Mouse (Mus musculus) G1E (cell line): ENCODE measurements around the gene Tet2. TPM values are rescaled to one million over a fixed set of nuclear protein-coding genes. Genes with fewer than 3 reads are reported as not detected.

Experiments
- ATAC-seq: 2 replicates; pipeline ENCODE4 v1.8.0; 2016; ENCODE audit warnings: mild to moderate bottlenecking; ENCODE audit not compliant: insufficient number of reproducible peaks, poor library complexity, low FRiP score, severe bottlenecking; ENCODE audit errors: extremely low read depth
- DNase-seq: peaks from one replicate; pipeline ENCODE4 v3.0.0; 2012; ENCODE audit warnings: low spot score
- H3K27me3 ChIP-seq: 2 replicates; pipeline ENCODE4 v1.6.1; 2012; ENCODE audit warnings: mild to moderate bottlenecking, low read length, inconsistent platforms; ENCODE audit not compliant: insufficient read depth
- H3K36me3 ChIP-seq: replicated peaks from 2 replicates; pipeline ENCODE3; 2012; ENCODE audit warnings: mild to moderate bottlenecking, inconsistent platforms
- H3K4me1 ChIP-seq: 2 replicates; pipeline ENCODE4 v1.6.1; 2012; ENCODE audit warnings: low read depth, low read length, inconsistent platforms, mixed read lengths; ENCODE audit not compliant: insufficient read depth
- H3K4me3 ChIP-seq: 2 replicates; pipeline ENCODE4 v1.5.1; 2012; ENCODE audit warnings: low read depth, mild to moderate bottlenecking, inconsistent platforms, low read length, moderate library complexity, mixed read lengths
- H3K9me3 ChIP-seq: replicated peaks from 2 replicates; pipeline ENCODE4 v1.6.1; 2012; ENCODE audit warnings: inconsistent platforms
- CTCF ChIP-seq: IDR thresholded peaks from 2 replicates; pipeline ENCODE4 v1.5.1; 2012; ENCODE audit warnings: low read depth, low read length, inconsistent platforms, mixed read lengths
- GATA1 ChIP-seq: IDR thresholded peaks from 2 replicates; pipeline ENCODE4 v1.6.1; 2012; ENCODE audit warnings: borderline replicate concordance, low read length, inconsistent platforms, mixed read lengths
- GATA2 ChIP-seq: IDR thresholded peaks from 2 replicates; pipeline ENCODE4 v1.6.1; 2012; ENCODE audit warnings: low read depth, low read length, inconsistent platforms, borderline replicate concordance
- POLR2AphosphoS5 ChIP-seq: IDR thresholded peaks from 2 replicates; pipeline ENCODE4 v1.6.1; 2012; ENCODE audit warnings: low read depth, low read length, inconsistent platforms; ENCODE audit not compliant: insufficient replicate concordance
- TAL1 ChIP-seq: conservative IDR thresholded peaks from 2 replicates; pipeline ENCODE4 v1.6.1; 2012; ENCODE audit warnings: low read depth, low read length, inconsistent platforms, mixed read lengths
- polyA plus RNA-seq: library from polyadenylated mRNA; stranded (reverse); fragments of >175 nt; gene quantifications from 2 replicates; pipeline ENCODE4 v1.2.3, GENCODE M21; 2012
- total RNA-seq, 2 experiments: library from RNA; stranded (forward) in 1 of 2; stranded (reverse) in 1 of 2; fragments of 200-1000 nt in 1 of 2; fragments of >200 nt in 1 of 2; fragmentation: Nextera tagmentation in 1 of 2; gene quantifications; 2 replicates each; pipeline ENCODE4 v1.2.3; 2014 to 2017

Gene Tet2
- total and polyA plus RNA-seq, 3 experiments: 14.8 to 144 (median 97.1) TPM

DNA sequence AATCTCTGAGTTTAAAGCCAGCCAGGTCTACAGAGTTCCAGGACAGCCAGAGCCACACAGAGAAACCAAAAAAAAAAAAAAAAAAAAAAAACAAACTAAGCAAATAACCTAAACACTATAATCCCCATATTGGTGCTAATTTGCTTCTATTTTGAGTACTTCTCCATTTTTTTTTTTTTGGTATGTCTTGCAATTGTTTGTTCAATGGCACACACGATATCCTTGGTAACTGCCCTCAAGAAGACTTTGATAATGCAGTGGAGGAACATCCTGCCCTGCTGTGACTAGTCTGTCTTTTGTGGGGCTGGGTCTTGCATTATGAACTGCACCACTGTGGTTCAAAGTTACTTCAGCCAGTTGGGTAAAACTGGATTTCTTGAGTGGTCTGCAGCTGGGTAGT lies 19.4 kb downstream of the Tet2 start:
- Histone ChIP-seq H3K9me3 (no peaks in the 10 kb centered on the region), H3K36me3 (peaks cover 39% of the 10 kb centered on the region), H3K4me3 (no peak overlapping the region), H3K27me3 (no peaks in the 10 kb centered on the region), H3K4me1 (peaks cover 58% of the 10 kb centered on the region)
- ATAC-seq: no peak
- TF ChIP-seq GATA2 (no peak), TAL1 (no peak), CTCF (no peak), GATA1 (no peak)
- no peak for DNase-seq

DNA sequence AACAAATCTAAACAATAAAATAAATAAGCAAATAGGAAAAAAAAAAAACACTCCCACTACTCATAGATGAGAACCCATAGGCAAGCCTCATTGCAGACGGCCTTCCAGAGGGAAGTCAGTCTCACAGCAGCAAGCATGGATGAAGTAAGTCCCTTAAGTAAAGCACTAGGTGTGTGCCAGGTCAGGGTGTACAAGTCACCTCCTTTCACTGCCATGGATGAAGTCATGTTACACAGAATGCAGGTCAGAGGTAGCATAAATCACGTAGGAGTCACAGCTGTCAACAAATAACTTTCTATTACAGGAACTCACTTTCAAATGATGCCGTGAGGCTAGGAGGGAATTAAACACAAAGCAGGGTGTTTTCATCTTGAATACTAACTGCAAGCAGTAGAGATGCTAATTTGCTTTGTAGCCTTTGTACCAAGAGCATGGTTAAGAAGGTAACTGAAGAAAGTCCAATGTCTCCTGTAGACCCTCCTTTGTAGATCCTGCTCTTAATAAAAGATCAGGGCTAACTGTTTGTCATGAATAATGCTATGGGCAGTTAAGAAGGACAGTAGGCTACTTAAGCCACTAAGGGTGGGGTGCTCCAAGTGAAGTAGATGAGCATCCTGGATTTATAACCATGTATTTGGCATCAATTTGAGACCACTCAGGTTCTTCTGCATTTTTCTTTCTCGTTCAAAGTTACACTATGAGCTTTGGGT lies 20.4 kb downstream of the Tet2 start:
- Histone ChIP-seq H3K9me3 (no peaks in the 10 kb centered on the region), H3K36me3 (peaks cover 47% of the 10 kb centered on the region), H3K4me3 (no peak overlapping the region), H3K27me3 (no peaks in the 10 kb centered on the region), H3K4me1 (peaks cover 49% of the 10 kb centered on the region)
- DNase-seq (no peak), ATAC-seq (no peak)
- TF ChIP-seq GATA1 (no peak), GATA2 (no peak), POLR2AphosphoS5 (no peak), TAL1 (no peak), CTCF (no peak)

DNA sequence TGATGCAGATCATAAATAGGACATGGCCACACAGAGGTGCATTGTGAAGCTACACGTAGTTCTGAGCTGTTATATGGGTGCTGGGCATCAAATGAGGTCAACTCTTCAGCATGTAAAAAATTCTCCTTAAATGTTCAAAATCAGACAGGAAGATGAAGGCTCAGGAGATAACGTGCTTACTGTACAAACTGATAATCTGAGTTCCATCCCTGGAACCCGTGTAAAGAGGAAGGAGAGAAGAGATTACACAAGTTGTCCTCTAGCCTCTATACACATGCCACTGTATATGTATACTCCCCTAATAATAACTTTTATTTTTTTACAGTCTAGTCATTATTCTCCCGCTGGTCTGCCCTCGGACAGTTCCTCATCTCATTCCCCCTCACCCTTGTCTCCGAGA lies 21.7 kb downstream of the Tet2 start:
- H3K9me3 ChIP-seq: no peaks in the 10 kb centered on the region
- TF ChIP-seq TAL1 (no peak), GATA2 (no peak), POLR2AphosphoS5 (no peak), CTCF (no peak), GATA1 (no peak)
- ATAC-seq: peak; percentile 90
- H3K4me3 ChIP-seq: no peak overlapping the region
- peaks cover 53% of the 10 kb centered on the region for H3K4me1 ChIP-seq
- H3K36me3 ChIP-seq: peaks cover 55% of the 10 kb centered on the region
- H3K27me3 ChIP-seq: no peaks in the 10 kb centered on the region
- DNase-seq: no peak

DNA sequence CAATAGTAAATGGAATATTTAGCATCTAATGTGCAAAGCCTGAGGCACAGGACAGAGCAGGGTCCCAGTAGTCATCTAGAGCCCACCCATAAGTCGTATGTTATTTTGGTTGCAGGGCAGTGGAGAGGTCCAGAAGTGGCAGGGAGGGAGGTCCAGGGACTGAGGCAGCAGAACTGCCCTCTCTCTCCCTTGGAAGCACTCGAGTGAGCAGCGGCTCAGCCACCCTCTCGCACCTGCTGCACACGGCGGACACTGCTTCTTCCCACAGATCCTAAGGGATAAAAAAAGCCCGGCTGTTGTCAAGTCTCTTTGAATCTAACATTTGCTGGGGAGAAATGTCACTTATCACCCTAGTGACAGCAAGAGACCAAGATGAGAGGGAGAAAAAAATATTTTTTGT lies 22.6 kb downstream of the Tet2 start:
- H3K9me3 ChIP-seq: no peaks in the 10 kb centered on the region
- H3K27me3 ChIP-seq: no peaks in the 10 kb centered on the region
- TF ChIP-seq POLR2AphosphoS5 (no peak), TAL1 (no peak), CTCF (no peak), GATA2 (no peak), GATA1 (no peak)
- H3K4me1 ChIP-seq: peaks cover 49% of the 10 kb centered on the region
- peaks cover 58% of the 10 kb centered on the region for H3K36me3 ChIP-seq
- H3K4me3 ChIP-seq: no peak overlapping the region
- no peak for ATAC-seq
- DNase-seq: no peak

DNA sequence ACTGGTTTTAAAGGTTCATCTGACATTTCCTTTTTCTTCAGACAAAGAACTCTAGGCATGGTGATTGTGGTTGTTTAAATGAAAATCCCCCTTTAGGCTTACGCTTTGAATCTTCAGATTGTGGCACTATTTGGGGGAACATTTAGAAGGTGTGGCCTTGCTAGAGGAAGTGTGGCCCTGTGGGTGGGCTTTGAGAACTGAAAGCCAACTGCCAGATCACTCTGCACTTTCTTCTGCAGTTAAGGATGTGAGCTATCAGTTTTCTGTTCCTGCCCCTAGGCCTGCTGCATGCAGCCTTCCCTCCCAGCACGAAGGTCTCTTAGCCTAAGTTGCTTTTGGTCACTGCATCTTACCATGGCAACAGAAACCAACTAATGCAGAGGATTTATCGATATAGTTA lies 26.1 kb downstream of the Tet2 start:
- peaks cover 26% of the 10 kb centered on the region for H3K4me1 ChIP-seq
- no peaks in the 10 kb centered on the region for H3K9me3 ChIP-seq
- H3K36me3 ChIP-seq: peaks cover 65% of the 10 kb centered on the region
- no peak for ATAC-seq
- H3K27me3 ChIP-seq: no peaks in the 10 kb centered on the region
- DNase-seq: no peak
- no peak overlapping the region for H3K4me3 ChIP-seq
- TF ChIP-seq GATA2 (no peak), CTCF (no peak), POLR2AphosphoS5 (no peak), TAL1 (no peak), GATA1 (no peak)

DNA sequence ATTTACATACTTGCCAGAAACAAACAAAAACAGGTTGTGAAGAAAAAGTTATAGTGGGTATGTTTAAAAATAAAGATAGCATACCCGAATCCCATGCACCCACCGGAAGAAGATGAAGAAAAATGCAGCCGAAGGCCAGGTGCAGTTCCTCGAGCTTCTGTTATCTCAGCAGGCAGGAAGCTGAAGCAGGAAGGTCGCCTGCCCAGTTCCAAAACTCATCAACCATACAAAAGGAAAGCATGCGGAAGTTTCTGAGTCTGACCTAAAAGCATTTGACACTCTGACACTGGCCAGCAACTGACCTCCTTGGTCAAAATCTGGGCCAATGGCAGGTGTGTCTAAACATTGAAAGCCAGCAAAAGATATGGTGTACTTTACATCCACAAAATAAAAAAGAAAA lies 26.8 kb downstream of the Tet2 start:
- Histone ChIP-seq H3K9me3 (no peaks in the 10 kb centered on the region), H3K4me1 (peaks cover 20% of the 10 kb centered on the region), H3K4me3 (no peak overlapping the region), H3K36me3 (peaks cover 71% of the 10 kb centered on the region), H3K27me3 (no peaks in the 10 kb centered on the region)
- TF ChIP-seq CTCF: no peak
- no peak for TF ChIP-seq TAL1
- TF ChIP-seq POLR2AphosphoS5: no peak
- no peak for TF ChIP-seq GATA2
- no peak for TF ChIP-seq GATA1
- DNase-seq (no peak), ATAC-seq (no peak)
